Mouse (Mus musculus) CH12F3 (cell line): ENCODE data around the gene Tapbp.

Experiments used
- in situ Hi-C: fragments of 300-500 bp; cut with MboI; formaldehyde crosslinking; loops from 2 replicates; pipeline ENCODE4 v1.14.3; 2020; ENCODE audit warnings: low sequenced_read_pairs

The Tapbp gene

GRCm38 (mm10) chr17:33920282-33921097 lies 4.8 kb downstream of the Tapbp start:
- in situ Hi-C loops, result no loop called here

DNA sequence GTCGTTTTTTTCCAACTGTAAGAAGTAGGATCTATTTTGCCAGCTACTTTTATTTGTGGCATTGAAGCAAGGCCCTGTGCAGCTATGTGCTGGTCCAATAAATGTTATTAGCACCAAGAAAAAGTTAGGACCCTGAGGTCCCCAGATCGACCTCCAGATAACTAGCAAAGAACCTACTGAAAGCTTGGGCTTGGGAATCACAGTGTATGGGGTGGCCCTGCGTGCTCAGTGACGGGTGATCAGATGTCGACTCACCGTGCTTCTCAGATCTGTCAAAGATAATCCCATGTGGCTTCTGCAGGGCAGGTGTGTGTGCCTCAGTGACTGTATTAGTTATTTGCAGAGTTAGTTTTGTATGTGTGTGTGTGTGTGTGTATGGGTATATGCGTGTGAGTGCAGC lies 5.7 kb downstream of the Tapbp start:
- in situ Hi-C loops, result no loop called here

GRCm38 (mm10) chr17:33924577-33925283 lies 9.0 kb downstream of the Tapbp start:
- in situ Hi-C loops, result no loop called here

- in situ Hi-C loops, result no loop called here
These were observed 9.9 kb downstream of the Tapbp start for GRCm38 (mm10) chr17:33925406-33926116.

DNA sequence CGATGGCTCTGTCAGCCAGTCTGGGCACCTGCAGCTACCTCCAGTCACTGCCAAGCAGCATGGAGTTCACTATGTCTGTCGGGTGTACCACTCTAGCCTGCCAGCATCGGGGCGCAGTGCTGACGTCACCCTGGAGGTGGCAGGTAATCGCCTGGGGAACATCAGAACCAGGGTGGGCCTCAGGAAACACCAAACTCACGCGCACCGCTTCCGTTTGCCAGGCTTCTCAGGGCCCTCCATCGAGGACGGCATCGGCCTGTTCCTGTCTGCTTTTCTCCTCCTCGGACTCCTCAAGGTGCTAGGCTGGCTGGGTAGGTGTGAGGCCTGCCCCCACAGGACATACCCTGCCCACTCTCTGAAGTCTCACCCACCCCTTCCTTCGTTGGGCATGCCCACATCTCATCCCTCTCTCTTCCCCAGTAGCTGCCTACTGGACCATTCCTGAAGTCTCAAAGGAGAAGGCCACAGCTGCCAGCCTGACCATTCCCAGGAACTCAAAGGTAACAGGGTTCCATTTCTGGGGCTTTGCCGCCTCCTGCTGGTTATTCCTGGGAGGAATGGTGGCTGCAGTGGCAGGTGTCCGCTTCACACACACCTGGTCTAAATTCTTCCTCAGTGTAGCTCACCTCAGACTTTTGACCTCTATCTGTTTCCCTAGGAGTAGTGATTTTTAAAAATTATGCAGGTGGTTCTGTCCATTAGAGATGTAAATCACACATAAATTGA lies 10.7 kb downstream of the Tapbp start:
- in situ Hi-C loops, result no loop called here

GRCm38 (mm10) chr17:33928251-33928947 lies 12.7 kb downstream of the Tapbp start:
- in situ Hi-C loops, result no loop called here

DNA sequence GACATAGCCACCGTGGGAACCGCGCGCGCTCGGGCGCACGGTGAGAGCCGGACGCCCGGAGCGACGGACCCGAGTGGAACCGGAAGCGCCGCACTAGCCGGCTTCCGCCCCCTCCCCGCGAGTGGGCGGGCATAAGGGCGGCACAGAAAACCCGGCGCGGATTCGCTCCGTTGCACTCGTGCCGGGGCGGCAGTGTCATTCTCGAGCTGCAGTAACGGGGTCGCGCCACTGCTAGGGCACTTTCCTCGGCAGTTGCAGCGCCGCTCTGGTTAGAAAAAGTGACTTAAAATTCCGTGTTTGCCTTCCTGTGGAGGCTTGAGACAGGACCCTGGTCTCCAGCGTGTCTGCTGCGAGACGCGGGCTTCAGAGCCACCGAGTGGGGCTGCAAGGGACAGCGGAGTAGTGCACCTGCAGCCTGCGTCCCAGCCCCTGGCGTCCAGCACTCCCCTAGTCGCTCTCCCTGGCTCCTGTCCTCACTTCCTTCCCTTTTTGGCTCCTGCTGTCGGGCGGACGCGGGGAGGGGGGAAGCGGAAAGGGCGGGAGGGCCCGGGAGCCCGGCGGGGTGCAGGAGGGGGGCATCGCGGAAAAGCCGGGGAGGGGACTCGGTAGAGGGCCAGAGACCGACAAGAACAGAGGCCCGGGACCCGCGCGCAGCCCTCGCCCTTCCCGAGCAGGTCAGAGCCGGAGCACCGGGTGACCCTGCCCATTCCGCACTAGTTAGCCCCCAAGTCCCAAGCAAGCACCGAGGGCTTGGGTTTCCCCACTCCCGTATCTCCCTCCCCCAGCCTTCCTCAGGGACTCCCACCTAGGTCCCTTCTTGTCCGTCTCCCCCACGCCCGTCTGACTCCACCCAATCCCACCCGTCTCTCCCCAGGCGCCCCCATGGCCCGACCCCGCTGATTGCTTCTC lies 13.9 kb downstream of the Tapbp start, which contains the start of gene Rgl2:
Rgl2 (plus strand) TSS at position 173 of the 909 bp plus-strand sequence.
- in situ Hi-C loops, result no loop called here

DNA sequence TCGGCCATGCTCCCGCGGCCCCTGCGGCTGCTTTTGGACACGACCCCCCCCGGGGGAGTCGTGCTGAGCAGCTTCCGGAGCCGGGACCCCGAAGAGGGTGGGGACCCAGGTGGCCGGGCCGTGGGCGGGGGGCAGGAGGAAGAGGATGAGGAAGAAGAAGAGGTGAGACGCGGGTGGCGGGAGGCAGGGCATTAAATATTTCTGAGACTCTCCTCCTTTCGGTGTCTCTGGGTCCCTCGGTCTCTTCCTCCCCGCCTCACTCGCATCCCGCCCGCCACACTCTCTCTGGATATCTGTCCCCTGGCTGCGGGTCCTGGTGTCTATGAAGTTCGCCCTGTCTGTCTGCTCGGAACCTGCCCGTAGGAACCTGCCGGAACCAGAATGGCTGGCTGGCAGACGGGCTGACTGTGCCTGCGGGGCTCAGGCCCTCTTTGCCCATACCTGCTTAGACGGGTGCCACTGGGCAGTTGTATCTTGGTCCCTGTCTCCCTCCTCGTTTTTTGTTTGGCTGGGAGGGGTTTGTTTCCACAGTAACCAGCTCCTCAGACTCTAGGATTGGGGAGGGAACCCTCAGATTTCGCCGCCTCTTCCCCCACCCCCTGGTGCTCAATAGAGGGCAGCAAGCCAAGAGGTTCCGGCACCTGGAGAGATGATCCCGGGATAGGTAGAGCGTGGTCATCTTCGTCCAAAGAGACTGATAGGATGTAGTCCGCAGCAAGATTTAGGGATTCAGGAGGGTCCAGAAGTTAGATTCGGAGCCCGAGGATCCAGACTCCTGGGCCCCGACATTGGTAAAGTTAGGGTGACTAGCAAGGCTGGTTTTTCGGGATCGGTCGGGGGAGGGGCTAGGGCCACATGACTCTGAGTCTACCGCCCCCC lies 14.8 kb downstream of the Tapbp start:
- in situ Hi-C loops, result no loop called here

DNA sequence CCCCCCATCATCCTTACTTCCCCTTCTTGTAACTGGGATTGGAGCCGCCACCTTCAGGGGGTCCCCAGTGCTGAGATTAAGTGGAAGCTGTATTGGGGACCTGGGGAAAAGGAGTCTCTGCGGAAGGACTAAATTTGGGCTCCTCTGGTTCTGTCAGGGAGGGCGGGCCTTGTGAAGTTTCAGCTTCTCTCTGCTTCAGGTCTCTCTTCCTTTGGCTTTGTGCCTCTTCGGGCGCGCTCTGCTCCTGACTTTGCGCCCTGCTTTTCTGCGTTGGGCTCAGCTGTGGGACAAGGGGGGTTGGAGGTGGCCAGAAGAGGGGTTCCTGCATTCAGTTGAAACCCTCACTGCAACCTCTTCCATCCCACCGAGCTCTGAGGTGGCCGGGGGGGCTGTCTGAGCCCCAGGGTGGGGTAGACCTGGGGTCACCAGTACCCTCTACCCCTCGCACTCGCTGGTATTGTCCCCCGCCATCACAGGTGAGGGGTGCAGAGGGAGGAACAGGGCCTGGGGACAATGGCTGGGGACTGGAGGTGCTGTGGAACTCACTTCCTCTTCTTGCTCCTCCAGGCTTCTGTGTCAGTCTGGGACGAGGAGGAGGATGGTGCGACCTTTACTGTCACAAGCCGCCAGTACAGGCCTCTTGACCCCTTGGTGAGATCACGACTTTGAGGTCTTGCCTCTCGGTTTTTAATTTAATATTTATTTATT lies 15.6 kb downstream of the Tapbp start:
- in situ Hi-C loops, result no loop called here

GRCm38 (mm10) chr17:33931947-33932346 lies 16.2 kb downstream of the Tapbp start:
- in situ Hi-C loops, result no loop called here

DNA sequence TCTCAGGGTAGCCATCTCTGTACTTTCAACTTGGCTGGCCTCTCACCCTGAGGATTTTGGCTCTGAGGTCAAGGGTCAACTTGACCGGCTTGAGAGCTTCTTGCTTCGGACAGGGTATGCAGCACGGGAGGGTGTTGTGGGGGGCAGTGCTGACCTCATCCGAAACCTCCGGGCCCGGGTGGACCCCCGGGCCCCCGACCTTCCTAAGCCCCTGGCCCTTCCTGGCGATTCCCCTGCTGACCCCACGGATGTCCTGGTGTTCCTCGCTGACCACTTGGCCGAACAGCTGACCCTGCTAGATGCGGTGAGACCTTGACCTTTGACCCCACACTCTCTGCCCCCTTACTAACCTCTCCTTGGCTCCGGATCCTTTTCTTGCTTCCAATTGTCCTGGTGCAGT lies 16.7 kb downstream of the Tapbp start:
- in situ Hi-C loops, result no loop called here

GRCm38 (mm10) chr17:33932970-33933369 lies 17.3 kb downstream of the Tapbp start:
- in situ Hi-C loops, result no loop called here

DNA sequence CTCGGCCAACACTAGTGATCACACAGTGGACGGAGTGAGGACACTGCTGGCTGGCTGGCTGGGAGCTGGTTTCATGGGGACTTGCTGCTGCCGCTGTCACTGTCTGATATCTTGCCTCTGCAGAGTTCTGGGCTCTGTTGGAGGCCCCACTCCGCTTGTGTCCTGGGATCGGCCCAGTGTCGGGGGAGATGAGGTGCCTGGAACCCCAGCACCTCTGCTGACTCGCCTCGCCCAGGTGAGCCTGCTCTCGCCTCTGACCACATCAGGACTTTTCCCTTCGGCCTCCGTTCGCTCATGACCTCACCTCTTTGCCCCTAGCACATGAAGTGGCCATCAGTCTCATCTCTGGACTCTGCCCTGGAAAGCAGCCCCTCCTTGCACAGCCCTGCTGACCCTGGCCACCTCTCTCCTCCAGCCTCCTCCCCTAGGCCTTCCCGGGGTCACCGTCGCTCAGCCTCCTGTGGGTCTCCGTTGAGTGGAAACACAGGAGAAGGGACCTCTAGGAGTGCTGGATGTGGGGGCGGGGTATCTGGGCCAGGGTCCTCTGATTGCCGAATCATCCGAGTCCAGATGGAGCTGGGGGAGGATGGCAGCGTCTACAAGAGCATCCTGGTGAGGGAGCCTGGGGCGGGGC lies 19.8 kb downstream of the Tapbp start:
- in situ Hi-C loops, result no loop called here

GRCm38 (mm10) chr17:33936993-33937392 lies 21.3 kb downstream of the Tapbp start:
- in situ Hi-C loops, result no loop called here

GRCm38 (mm10) chr17:33938783-33939182 lies 23.1 kb downstream of the Tapbp start:
- in situ Hi-C loops, result no loop called here

DNA sequence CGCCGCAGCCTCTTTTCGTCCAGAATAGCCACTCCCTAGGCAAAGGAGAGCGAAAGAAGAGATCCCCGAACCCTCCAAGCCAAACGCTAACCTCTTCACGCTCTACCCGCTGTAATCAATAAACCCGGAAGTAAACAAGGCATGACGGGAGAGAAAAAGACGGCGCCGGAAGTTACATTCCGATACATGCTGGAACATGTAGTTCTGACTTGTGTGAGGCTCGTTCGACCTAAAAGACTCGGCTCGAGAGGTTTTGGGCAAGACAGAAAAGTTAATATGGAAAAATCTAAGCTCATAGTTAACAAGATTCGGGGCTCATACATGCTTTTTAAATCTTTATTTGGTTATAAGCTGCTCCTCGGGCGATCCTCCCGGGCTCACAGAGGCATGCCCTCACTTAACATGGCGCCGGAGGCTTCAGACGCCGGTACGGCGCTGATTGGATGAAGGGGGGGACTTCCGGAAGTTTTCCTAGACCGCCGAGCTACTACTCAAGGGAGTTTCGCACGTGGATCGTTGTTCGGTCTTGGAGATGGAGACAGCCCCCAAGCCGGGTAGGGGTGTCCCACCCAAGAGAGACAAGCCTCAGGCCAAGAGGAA lies 24.6 kb downstream of the Tapbp start, which contains the start of the genes Pfdn6 and Wdr46:
Pfdn6 (minus strand) TSS at position 138 of the 600 bp plus-strand sequence.
Wdr46 (plus strand) TSS at position 455 of the 600 bp plus-strand sequence.
- in situ Hi-C loops, result no loop called here

DNA sequence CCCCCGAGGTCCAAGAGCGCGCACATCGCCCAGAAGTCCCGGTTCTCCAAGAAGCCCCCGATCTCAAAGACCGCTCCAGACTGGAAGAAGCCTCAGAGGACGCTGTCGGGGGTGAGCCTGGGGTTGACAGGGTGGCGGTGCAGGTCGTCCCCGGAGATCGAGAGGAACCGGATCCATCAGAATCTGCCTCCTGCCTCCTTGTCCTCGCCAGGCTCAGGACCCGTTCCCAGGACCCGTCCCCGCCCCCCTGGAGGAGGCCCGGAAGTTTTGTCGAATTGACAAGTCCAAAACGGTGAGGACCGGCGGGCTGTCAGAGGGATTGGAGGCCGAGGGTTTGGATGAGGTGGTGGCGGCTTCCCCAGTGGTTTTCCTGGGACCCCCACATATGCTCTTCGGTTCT lies 25.3 kb downstream of the Tapbp start:
- in situ Hi-C loops, result no loop called here
